Mouse (Mus musculus) myocyte (in vitro differentiated cells): ENCODE data around the gene Bach2. TPM values are rescaled to one million over a fixed set of nuclear protein-coding genes. Genes with fewer than 3 reads are reported as not detected.

Experiments used
- H3K27me3 ChIP-seq: one replicate; pipeline ENCODE4 v1.6.1; 2011; ENCODE audit not compliant: control insufficient read depth, insufficient read depth, insufficient read length
- H3K36me3 ChIP-seq: one replicate; pipeline ENCODE4 v1.6.1; 2011; ENCODE audit not compliant: control insufficient read depth, insufficient read depth
- H3K4me2 ChIP-seq: one replicate; pipeline ENCODE4 v1.6.1; 2011; ENCODE audit warnings: low read depth, control low read depth
- H3K4me3 ChIP-seq: one replicate; pipeline ENCODE4 v1.5.1; 2011; ENCODE audit warnings: mild to moderate bottlenecking, control low read depth, moderate library complexity
- H3K79me2 ChIP-seq: one replicate; pipeline ENCODE4 v1.6.1; 2011; ENCODE audit not compliant: control insufficient read depth, insufficient read depth
- H3ac ChIP-seq: one replicate; pipeline ENCODE4 v1.6.1; 2011; ENCODE audit not compliant: control insufficient read depth, insufficient read length
- CEBPB ChIP-seq: IDR thresholded peaks from 2 replicates; pipeline ENCODE4 v1.6.1; 2011; ENCODE audit warnings: mild to moderate bottlenecking, moderate library complexity; ENCODE audit not compliant: poor library complexity, insufficient read depth, severe bottlenecking
- E2F4 ChIP-seq: IDR thresholded peaks from one replicate; pipeline ENCODE4 v1.6.1; 2011; ENCODE audit warnings: mild to moderate bottlenecking, control low read depth, moderate library complexity; ENCODE audit not compliant: insufficient read depth
- MAX ChIP-seq: IDR thresholded peaks from one replicate; pipeline ENCODE4 v1.6.1; 2011; ENCODE audit warnings: low read depth, mild to moderate bottlenecking, control low read depth
- MYOD1 ChIP-seq, 3 experiments: IDR thresholded peaks; one replicate each; pipeline ENCODE4 v1.6.1; 2011; ENCODE audit warnings: control low read depth in 2 of 3, low read depth in 2 of 3, mild to moderate bottlenecking in 2 of 3, moderate library complexity in 1 of 3; ENCODE audit not compliant: insufficient read length in 2 of 3, control insufficient read depth in 1 of 3
- MYOG ChIP-seq, 3 experiments: IDR thresholded peaks; one replicate each; pipeline ENCODE4 v1.6.1; 2011; ENCODE audit warnings: control low read depth in 2 of 3, low read depth in 2 of 3, mild to moderate bottlenecking in 2 of 3; ENCODE audit not compliant: insufficient read length in 2 of 3, control insufficient read depth in 1 of 3, insufficient read depth in 1 of 3
- POLR2A ChIP-seq: IDR thresholded peaks from one replicate; pipeline ENCODE4 v1.6.1; 2011; ENCODE audit warnings: low read depth, mild to moderate bottlenecking, control low read depth, moderate library complexity; ENCODE audit not compliant: insufficient read length
- POLR2AphosphoS2 ChIP-seq: IDR thresholded peaks from one replicate; pipeline ENCODE4 v1.6.1; 2011; ENCODE audit warnings: low read depth, control low read depth; ENCODE audit not compliant: insufficient read length
- REST ChIP-seq: IDR thresholded peaks from one replicate; pipeline ENCODE4 v1.6.1; 2011; ENCODE audit warnings: mild to moderate bottlenecking, control low read depth, moderate library complexity; ENCODE audit not compliant: insufficient read depth, insufficient read length
- SRF ChIP-seq: IDR thresholded peaks from one replicate; pipeline ENCODE4 v1.6.1; 2011; ENCODE audit warnings: low read depth; ENCODE audit not compliant: control insufficient read depth, insufficient read length
- TCF12 ChIP-seq: IDR thresholded peaks from one replicate; pipeline ENCODE4 v1.6.1; 2011; ENCODE audit warnings: mild to moderate bottlenecking, control low read depth; ENCODE audit not compliant: poor library complexity, insufficient read depth, severe bottlenecking
- TCF3 ChIP-seq: IDR thresholded peaks from one replicate; pipeline ENCODE4 v1.6.1; 2011; ENCODE audit warnings: low read depth, control low read depth; ENCODE audit not compliant: insufficient read length
- USF1 ChIP-seq: IDR thresholded peaks from one replicate; pipeline ENCODE4 v1.6.1; 2011; ENCODE audit warnings: low read depth, mild to moderate bottlenecking, control low read depth, moderate library complexity
- polyA plus RNA-seq: library from polyadenylated mRNA; unstranded; fragments of >200 nt; fragmentation: generic; extraction: Trizol; gene quantifications from one replicate; pipeline ENCODE4 v1.2.1, GENCODE M21; 2012; ENCODE audit warnings: missing spikeins

Bach2 gene
- polyA plus RNA-seq, 1 experiment: 0.29 TPM

DNA sequence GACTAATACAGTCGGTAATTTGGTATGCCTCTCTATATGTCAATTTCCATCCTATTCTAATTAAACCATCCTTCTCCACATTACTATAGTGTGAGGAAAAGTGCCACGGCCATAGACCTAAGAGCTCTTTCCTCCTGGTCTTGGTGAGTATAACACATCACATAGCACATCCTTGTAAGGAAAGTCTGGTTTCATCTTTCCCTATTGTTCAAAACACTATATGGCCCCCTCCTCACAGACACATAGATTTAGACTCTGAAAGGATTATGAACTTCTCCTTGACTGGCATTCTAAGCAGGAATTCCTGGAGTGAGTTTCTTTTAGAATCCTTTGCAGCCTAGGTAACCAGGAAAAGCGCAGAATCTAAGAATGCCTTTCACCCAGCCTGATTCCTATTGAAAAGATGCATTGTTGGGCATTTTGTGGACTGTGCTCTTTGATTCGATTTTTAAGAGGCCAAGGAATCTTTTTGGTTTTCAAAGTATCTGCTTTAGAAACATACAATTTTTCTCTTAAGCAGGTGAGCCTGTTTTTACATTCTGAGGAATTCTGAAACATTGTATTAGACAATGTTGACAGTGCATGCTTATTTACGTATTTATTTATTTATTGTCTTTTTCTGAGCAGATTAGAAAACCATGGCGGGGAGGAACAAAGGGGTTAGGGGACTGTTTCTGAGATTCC lies 239.5 kb downstream of the Bach2 start:
- H3K79me2 ChIP-seq: no peaks in the 10 kb centered on the region
- no peak overlapping the region for H3K4me3 ChIP-seq
- H3K36me3 ChIP-seq: no peaks in the 10 kb centered on the region
- no peak for TF ChIP-seq TCF12
- TF ChIP-seq POLR2A: no peak
- no peak for TF ChIP-seq USF1
- TF ChIP-seq CEBPB: no peak
- no peak for TF ChIP-seq E2F4
- no peak for TF ChIP-seq REST
- no peak for TF ChIP-seq TCF3
- TF ChIP-seq MYOG (IDR thresholded peaks at IDR 0.05; ENCODE audit: control insufficient read depth in 1 of 3, insufficient read depth in 1 of 3, insufficient read length in 2 of 3, low read depth in 2 of 3): no peak
- no peak for TF ChIP-seq MAX
- no peak for TF ChIP-seq POLR2AphosphoS2
- no peak for TF ChIP-seq SRF
- no peak for TF ChIP-seq MYOD1 (IDR thresholded peaks at IDR 0.05; ENCODE audit: control insufficient read depth in 1 of 3, insufficient read length in 2 of 3, low read depth in 2 of 3)
- H3K27me3 ChIP-seq: no peaks in the 10 kb centered on the region
- H3K4me2 ChIP-seq: no peak overlapping the region
- H3ac ChIP-seq: no peak overlapping the region

DNA sequence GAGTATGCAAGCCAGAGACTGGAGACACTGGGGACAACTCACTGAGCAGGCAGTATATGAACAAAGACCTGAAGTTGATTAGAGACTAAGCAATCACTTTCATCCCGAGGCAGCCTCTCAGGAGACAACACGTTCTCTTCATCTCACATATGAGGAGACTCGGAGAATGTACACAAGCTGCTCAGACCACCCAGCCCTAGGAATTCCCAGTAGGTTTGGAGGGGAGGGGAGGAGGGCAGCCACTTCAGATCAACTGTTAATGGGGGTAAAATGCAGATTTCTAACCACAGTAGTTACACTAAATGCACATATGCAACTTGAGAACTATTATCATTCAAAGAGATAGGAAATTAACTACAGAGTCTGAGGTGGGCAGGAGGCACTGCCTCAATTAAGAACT lies 240.6 kb downstream of the Bach2 start:
- no peak overlapping the region for H3ac ChIP-seq
- H3K27me3 ChIP-seq: no peaks in the 10 kb centered on the region
- no peaks in the 10 kb centered on the region for H3K36me3 ChIP-seq
- no peak for TF ChIP-seq MAX
- TF ChIP-seq TCF3: no peak
- no peak for TF ChIP-seq TCF12
- TF ChIP-seq POLR2AphosphoS2: no peak
- TF ChIP-seq POLR2A: no peak
- TF ChIP-seq MYOG (IDR thresholded peaks at IDR 0.05; ENCODE audit: control insufficient read depth in 1 of 3, insufficient read depth in 1 of 3, insufficient read length in 2 of 3, low read depth in 2 of 3): no peak
- TF ChIP-seq E2F4: no peak
- no peak for TF ChIP-seq MYOD1 (IDR thresholded peaks at IDR 0.05; ENCODE audit: control insufficient read depth in 1 of 3, insufficient read length in 2 of 3, low read depth in 2 of 3)
- no peak for TF ChIP-seq USF1
- TF ChIP-seq SRF: no peak
- no peak for TF ChIP-seq CEBPB
- TF ChIP-seq REST: no peak
- no peak overlapping the region for H3K4me3 ChIP-seq
- H3K79me2 ChIP-seq: no peaks in the 10 kb centered on the region
- no peak overlapping the region for H3K4me2 ChIP-seq

GRCm38 (mm10) chr4:32479801-32480700 lies 241.4 kb downstream of the Bach2 start:
- Histone ChIP-seq H3K36me3 (no peaks in the 10 kb centered on the region), H3K79me2 (no peaks in the 10 kb centered on the region), H3K27me3 (no peaks in the 10 kb centered on the region), H3ac (no peak overlapping the region), H3K4me3 (no peak overlapping the region), H3K4me2 (no peak overlapping the region)
- TF ChIP-seq POLR2AphosphoS2 (no peak), MAX (no peak), SRF (no peak), TCF3 (no peak), POLR2A (no peak)

- Histone ChIP-seq H3K79me2 (no peaks in the 10 kb centered on the region), H3K4me3 (no peak overlapping the region), H3K27me3 (no peaks in the 10 kb centered on the region), H3K36me3 (no peaks in the 10 kb centered on the region), H3ac (no peak overlapping the region), H3K4me2 (no peak overlapping the region)
- no peak for TF ChIP-seq POLR2AphosphoS2
- no peak for TF ChIP-seq TCF3
- TF ChIP-seq USF1: no peak
- no peak for TF ChIP-seq E2F4
- TF ChIP-seq REST: no peak
- no peak for TF ChIP-seq MYOG (IDR thresholded peaks at IDR 0.05; ENCODE audit: control insufficient read depth in 1 of 3, insufficient read depth in 1 of 3, insufficient read length in 2 of 3, low read depth in 2 of 3)
Measured at GRCm38 (mm10) chr4:32481366-32482055, 242.9 kb downstream of the Bach2 start.
